Mouse (Mus musculus): ENCODE results near the gene Hist1h4d.
"Not testable (repeated sequence)": the region's sequence is repeated elsewhere in the genome, so short reads cannot be mapped to it uniquely, and the experiment has no call there.

DNA sequence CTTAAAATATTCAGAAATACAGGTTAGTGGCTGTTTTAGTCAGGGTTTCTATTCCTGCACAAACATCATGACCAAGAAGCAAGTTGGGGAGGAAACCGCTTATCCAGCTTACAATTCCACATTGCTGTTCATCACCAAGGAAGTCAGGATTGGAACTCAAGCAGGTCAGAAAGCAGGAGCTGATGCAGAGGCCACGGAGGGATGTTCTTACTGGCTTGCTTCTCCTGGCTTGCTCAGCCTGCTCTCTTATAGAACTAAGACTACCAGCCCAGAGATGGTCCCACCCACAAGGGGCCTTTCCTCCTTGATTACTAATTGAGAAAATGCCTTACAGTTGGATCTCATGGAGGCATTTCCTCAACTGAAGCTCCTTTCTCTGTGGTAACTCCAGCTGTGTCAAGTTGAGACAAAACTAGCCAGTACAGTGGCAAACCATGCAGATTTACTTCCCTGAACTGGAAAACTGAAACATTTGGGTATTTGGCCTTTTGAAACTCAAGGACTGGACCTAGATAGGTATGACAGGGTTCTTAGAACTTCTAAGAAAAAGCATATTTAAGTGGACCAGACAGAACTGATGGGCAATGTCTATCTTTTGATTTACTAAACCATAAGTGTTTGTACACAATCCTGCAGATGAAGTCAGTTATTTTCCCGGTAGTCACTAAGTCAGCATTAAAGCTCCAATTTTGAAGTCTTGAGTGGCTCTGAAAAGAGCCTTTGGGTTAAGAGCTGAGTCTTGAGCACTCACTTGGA is 39.0 kb upstream of the Hist1h4d start:
- TF ChIP-seq POLR2A (IDR thresholded peaks at IDR 0.05; ENCODE audit: borderline replicate concordance, insufficient read depth, low read length); CTCF (IDR thresholded peaks at IDR 0.05; ENCODE audit: borderline replicate concordance, insufficient read depth, low read depth, low read length): not testable (repeated sequence)

Measured in cerebellum, adult 2 months (tissue).